In the genomic region with DNA sequence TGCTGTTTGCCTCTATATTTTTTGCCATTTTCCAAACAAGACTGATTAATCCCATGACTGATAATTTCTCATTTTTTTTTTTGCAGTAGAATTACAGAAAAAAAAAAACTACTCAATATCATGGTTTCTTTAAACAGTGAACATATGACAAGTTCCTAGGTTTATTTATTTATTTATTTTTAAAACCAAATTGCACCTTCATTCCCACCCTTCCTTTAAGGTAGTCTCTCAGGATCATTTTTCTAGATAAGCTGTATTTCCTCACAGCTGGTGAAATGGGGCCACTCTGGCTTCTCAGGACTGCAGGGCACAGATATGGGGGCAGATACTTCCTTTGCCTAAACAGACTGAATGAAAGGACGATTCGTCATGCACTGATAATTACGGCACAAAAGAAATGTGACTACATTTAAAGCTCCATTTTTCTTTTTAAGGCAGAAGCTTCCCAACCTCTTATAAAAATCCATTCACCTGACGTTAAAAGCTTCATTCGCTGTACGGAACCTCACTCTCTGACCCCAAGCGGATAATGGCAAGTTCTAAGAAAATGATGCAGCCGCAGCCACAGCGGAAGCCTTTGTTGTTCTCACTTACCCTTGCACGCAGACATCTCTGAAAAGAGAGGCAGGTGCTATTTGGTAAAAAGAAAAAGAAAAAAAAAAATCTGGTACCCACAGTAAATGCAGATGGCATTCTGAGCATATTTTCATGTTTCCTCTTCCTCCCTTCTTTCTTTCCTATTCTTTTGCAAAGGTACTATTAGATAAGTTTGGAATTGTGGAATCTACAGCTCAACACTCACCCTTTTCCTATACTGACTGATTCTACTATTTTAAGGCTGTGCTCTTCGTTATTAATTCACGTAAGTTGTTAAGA, we compare ENCODE assay signal across 8 mouse cellular contexts.
A peak's percentile ranks its signal among the peaks of the same experiment; 100 is the strongest.
DNase-seq lines count a peak whose midpoint lies in the region; ATAC-seq lines count a peak whose summit lies in the region.

No protein-coding gene starts in this region.

- no peak overlapping the region for H3K27ac ChIP-seq in heart, embryonic 16.5 days (ENCODE audit: low read length)
- H3K27ac ChIP-seq in neural tube, embryonic 15.5 days (replicated peaks), result peak overlapping the region; percentile 75

- WGBS in heart, embryonic 16.5 days, result 51% methylated on average over 12 of the region's 12 CpGs
- WGBS in neural tube, embryonic 15.5 days, result 12% methylated on average over 12 of the region's 12 CpGs

- H3K4me2 ChIP-seq in heart, embryonic 16.5 days (ENCODE audit: low read depth, low read length), result peak overlapping the region; percentile 36; the same call in 1 of the 2 replicates
- H3K4me2 ChIP-seq in neural tube, embryonic 15.5 days, result peak overlapping the region; percentile 53

- no peaks in the 10 kb centered on the region for H3K36me3 ChIP-seq in heart, embryonic 16.5 days (ENCODE audit: control insufficient read depth, insufficient read depth)
- H3K36me3 ChIP-seq in neural tube, embryonic 15.5 days, result no peaks in the 10 kb centered on the region

- H3K4me3 ChIP-seq in heart, embryonic 16.5 days (ENCODE audit: low read length), result no peak overlapping the region
- peak overlapping the region; percentile 29 for H3K4me3 ChIP-seq in neural tube, embryonic 15.5 days (replicated peaks)

- 0 out of 2 replicates have a peak, but pooled peaks have one; percentile 41 for ATAC-seq in heart, embryonic 16.5 days (replicated peaks; ENCODE audit: extremely low read depth, insufficient read depth, low FRiP score)
- ATAC-seq in neural tube, embryonic 15.5 days (ENCODE audit: low FRiP score), result peak; percentile 51

- intact Hi-C loops in heart, postnatal 25 days (cut with DNase I), result no loop called here

- no peaks in the 10 kb centered on the region for H3K27me3 ChIP-seq in heart, embryonic 16.5 days (ENCODE audit: control insufficient read depth, insufficient read depth, low read length)
- no peaks in the 10 kb centered on the region for H3K27me3 ChIP-seq in neural tube, embryonic 15.5 days (replicated peaks)

- no peak for DNase-seq in heart, postnatal 25 days (ENCODE audit: low spot score)
- peak; percentile 43 for DNase-seq in embryo, embryonic 10 days (ENCODE audit: low spot score)
- peak; percentile 30 for DNase-seq in liver
- no peak for DNase-seq in left cerebral cortex, adult 18-20 months (ENCODE audit: low spot score in 2 of 2)
- DNase-seq in yolk sac, embryonic 10.5 days (ENCODE audit: low spot score), result no peak
- DNase-seq in layer of hippocampus, adult 11-12 months (ENCODE audit: low spot score), result no peak

- H3K9ac ChIP-seq in heart, embryonic 16.5 days (ENCODE audit: low read length), result no peak overlapping the region
- peak overlapping the region; percentile 39 for H3K9ac ChIP-seq in neural tube, embryonic 15.5 days (replicated peaks)

- H3K4me1 ChIP-seq in heart, embryonic 16.5 days (ENCODE audit: control insufficient read depth, insufficient read depth, low read length), result peaks cover 3% of the 10 kb centered on the region
- peaks cover 9% of the 10 kb centered on the region for H3K4me1 ChIP-seq in neural tube, embryonic 15.5 days

- 0 out of 2 replicates have a peak, but pooled peaks cover 3% of the 10 kb centered on the region for H3K9me3 ChIP-seq in heart, embryonic 16.5 days (replicated peaks; ENCODE audit: control insufficient read depth, low read length)
- no peaks in the 10 kb centered on the region for H3K9me3 ChIP-seq in neural tube, embryonic 15.5 days (replicated peaks)

Comparison
In these comparisons a context has a peak if more than half of its experiments do, and no peak if none do; other contexts are left out.
1. DNase-seq: peak in embryo, embryonic 10 days (single experiment) and liver (single experiment); none in heart, postnatal 25 days (single experiment), left cerebral cortex, adult 18-20 months (0 of 2), yolk sac, embryonic 10.5 days (single experiment) and layer of hippocampus, adult 11-12 months (single experiment).